Mouse (Mus musculus) G1E (cell line): ENCODE measurements at regions not wholly inside any gene's neighbourhood (a gene's known extent, or its start where the extent isn't known, plus 50 kb on each side); places are given as distances from the start of the nearest gene placed in this dataset.

Experiments
- CTCF ChIP-seq: IDR thresholded peaks from 2 replicates; pipeline ENCODE4 v1.5.1; 2012; ENCODE audit warnings: low read depth, low read length, inconsistent platforms, mixed read lengths
- GATA1 ChIP-seq: IDR thresholded peaks from 2 replicates; pipeline ENCODE4 v1.6.1; 2012; ENCODE audit warnings: borderline replicate concordance, low read length, inconsistent platforms, mixed read lengths
- POLR2AphosphoS5 ChIP-seq: IDR thresholded peaks from 2 replicates; pipeline ENCODE4 v1.6.1; 2012; ENCODE audit warnings: low read depth, low read length, inconsistent platforms; ENCODE audit not compliant: insufficient replicate concordance
- TAL1 ChIP-seq: conservative IDR thresholded peaks from 2 replicates; pipeline ENCODE4 v1.6.1; 2012; ENCODE audit warnings: low read depth, low read length, inconsistent platforms, mixed read lengths

GRCm38 (mm10) chr12:21493471-21493870 lies 76.0 kb upstream of the Ywhaq start:
- no peak for TF ChIP-seq POLR2AphosphoS5
- no peak for TF ChIP-seq CTCF
- no peak for TF ChIP-seq TAL1
- no peak for TF ChIP-seq GATA1
